Mouse (Mus musculus): ENCODE results near the gene Gm12569.

Gene Gm12569

DNA sequence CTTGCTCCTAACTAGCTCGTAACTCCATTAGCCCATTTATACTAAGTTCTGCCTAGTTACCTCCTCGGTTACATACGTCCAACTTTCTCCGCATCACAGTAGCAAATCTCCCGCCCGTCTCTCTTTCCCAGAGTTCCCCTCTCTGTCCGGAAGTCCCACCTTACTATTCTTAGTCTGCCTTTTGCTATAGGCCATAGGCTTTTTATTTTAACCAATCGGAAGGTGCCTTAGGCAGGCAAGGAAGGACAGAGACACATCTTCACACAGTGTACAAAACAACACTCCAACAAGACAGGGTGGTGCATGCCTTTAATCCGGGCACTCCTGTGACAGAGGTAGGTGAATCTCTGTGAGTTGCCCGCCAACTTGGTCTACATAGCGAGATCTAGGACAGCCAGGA lies at the start of gene Gm12569:
Gene Gm12569, plus strand, starts transcription at position 166 of the 400 bp plus-strand sequence.
- DNase-seq (ENCODE audit: low read depth), result no peak

DNA sequence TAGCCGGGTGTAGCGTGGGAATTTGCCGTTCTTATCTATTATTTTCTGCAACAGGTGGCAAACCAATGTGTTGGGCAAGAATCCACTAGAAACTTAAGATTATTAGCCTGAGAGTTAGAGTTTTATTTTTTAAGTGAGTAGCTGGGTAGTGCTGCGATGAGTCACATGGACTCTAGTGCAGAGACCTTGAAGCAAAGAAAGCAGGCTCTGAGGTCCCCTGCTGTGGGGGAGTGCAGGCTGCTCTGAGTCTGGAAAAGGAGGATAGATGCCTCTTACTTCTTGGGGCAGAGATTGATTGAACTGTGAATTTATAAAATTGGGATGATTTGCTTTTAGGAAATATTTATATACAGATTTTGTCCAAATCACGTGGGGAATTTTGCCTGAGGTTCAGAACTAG lies 17.5 kb upstream of the Gm12569 start:
- no peak for DNase-seq (ENCODE audit: low read depth)

DNA sequence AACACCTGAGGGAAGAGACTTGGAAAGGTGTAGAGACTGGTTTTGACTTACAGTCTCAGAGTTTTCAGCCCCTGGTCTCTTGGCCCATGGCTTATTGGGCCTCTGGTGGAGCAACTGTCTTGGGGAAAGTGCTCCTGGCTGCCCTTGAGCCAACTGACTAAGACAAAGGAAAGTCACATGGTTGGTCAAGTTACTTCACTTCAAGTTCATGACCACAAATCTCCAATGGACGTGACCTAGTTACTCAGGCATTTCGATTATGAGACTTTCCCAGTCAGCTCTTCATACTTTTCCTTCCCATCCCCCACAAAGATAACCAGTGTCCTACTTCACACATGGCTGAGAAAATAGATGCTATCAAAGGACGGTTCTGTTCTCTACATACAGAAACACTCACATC lies 12.5 kb upstream of the Gm12569 start:
- no peak for DNase-seq (ENCODE audit: low read depth)

DNA sequence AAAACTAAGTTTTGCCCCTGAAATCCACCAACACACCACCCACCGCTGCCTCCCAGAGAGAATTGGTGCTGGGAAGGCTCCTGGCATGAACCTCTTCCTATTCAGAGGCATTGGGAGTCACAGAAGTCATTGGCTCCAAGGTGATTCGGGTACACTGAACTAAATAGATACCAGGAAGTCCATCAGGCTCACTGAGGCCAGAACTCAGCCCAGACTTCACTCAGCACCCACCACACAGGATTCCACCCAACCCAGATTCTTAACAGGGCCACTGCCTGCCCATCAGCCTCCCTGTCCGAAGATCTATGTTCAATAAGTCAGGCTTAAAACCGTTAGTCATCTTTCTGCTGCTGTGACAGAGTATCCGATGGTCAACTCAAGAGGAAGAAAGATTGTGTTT lies 8.8 kb upstream of the Gm12569 start:
- DNase-seq (ENCODE audit: low read depth), result no peak

DNA sequence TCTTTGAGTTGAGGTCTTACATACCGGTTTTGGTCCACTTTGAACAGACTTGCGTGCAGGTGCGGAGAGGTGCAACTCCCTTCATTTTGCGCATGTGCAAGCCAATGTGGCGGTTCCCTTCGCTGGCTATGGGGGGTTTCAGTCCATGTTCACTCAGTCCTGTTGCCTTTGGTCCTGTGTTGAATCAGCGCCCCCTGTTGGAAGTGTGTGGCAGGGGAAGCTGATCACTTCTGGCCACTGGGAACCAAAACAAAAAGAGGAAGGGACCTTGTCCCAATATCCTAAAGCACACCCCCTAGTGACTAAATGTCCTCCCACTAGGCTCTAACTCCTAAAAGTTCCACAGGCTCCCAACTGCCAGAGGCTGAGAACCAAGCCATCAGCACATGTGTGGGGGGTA lies 6.3 kb upstream of the Gm12569 start:
- DNase-seq (ENCODE audit: low read depth), result no peak

DNA sequence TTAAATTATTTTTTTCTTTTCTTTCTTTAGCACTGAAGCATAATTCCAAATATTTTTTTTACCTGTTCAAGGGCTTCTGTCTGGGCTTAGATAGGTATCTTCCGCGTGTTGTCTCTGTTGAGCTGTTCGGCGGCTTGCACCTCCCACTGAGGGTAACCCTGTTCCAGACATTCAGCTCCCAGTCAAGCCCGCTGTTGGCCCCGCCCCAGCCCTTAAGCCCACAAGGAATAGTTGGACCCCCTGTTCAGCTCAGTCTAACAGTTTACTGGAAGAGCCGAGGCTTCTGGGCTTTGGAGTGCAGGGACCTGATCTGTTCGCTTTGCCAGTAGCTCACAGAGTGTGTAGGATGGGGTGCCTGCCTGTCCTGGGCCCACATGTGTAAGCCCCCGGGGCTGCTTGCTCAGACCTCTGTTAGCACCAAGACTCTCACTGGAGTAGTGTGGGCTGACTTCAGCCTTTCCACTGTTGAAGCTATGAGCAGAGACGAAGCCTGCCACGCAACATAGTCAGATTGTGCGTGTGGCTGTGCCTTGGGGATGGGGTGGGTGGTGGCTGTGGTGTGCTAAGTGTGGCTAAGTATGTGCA lies 785 bp upstream of the Gm12569 start:
- DNase-seq (ENCODE audit: low read depth), result no peak

DNA sequence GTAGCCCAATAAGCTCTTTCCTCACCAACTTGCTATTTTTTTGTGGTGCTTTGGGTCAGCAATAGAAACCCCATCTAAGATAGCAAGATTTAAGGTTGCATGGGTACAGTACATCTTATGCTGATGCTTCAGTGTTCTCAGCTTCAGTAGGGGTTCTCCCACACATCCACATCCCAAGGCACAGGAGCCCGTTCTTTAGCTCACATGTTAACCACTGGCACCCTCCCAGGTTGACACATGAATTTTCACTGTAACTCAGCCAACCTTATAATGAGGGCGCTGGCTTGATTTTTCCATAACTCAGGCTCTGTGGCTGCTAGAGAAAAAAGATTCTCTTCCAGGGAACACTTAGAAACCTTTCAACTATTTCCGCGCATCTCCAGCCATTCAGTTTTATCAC lies 6.8 kb downstream of the Gm12569 start:
- DNase-seq (ENCODE audit: low read depth), result no peak

DNA sequence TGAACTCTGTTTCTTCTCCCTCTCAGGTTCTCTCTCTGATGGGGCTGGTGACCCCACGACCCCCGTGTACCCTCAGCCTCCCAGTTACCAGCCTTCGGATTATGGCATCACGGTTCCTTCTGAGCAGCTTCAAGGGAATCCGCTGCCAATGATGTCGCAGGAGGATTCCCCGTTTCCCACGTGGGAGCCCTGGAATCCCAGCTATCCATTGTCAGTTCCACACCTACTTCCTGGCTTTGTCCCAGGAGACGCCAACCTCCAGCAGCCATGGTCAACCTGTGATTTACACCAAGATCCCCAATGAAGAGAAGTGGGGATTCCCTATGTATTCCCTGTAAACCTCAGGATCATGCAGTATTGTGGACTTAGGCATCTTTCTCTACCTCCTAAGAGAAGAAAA lies 14.4 kb downstream of the Gm12569 start:
- no peak for DNase-seq (ENCODE audit: low read depth)

DNA sequence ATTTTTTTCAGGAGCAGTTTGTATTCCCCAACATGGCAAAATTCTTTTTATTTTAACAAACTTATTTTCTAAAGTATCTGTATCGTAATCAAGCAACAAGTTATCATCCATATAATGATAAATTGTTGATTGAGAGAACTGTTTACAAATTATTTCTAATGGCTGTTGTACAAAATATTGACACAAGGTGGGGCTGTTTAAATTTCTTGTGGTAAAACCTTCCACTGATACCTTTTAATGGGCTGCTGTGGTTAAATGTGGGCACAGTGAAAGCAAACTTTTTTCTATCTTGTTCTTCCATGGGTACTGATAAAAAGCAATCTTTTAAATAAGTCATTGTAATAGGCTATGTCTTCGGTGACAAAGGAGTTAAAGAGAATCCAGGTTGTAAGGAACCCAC lies 22.6 kb downstream of the Gm12569 start:
- DNase-seq (ENCODE audit: low read depth), result peak; percentile 24

DNA sequence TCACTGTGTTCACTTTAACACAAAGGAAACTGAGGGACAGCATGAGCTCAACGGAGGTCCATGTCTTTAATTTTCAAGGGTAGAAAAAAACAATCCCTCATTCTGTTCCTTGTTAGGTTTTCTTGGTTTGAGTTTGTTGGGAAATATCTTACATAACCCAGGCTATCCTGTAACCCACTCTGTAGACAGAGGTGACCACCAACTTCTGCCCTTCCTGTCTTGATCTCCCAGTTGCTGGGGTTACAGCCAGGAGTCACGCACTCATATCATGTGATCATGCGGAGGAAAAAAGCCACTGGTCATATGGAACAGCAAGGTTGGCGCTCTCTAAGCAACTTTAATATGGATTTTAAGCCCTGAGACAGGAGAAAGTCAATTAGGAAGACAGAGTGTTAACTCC lies 36.7 kb downstream of the Gm12569 start:
- DNase-seq (ENCODE audit: low read depth), result no peak

DNA sequence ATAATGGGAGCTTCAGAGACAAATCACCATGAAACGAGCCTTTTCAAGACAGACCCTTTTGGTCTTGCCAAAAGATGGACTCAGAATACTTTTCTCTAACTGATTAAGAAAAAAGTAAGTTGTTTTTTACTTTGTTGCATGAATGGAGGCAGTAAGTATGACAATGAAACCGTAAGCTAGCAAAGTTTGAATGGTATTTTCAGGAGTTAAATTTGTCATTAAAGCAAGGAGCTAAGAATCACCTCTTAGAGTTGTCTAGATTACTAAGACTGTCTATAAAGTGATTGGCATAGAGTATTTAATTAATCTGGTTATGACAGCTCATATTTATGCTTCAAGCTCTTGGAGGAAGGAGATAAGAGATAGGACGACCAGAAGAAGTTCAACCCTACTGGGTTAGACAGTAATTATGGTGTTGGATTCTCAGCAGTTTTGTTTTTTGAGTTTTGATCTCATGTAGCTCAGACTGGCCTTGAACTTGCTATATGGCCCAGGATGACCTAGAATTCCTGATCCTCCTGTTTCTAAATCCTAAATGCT lies 41.5 kb downstream of the Gm12569 start, which contains the start of gene Clk4:
Gene Clk4, plus strand, starts transcription at position 51 of the 540 bp plus-strand sequence.
- DNase-seq (ENCODE audit: low read depth), result no peak

DNA sequence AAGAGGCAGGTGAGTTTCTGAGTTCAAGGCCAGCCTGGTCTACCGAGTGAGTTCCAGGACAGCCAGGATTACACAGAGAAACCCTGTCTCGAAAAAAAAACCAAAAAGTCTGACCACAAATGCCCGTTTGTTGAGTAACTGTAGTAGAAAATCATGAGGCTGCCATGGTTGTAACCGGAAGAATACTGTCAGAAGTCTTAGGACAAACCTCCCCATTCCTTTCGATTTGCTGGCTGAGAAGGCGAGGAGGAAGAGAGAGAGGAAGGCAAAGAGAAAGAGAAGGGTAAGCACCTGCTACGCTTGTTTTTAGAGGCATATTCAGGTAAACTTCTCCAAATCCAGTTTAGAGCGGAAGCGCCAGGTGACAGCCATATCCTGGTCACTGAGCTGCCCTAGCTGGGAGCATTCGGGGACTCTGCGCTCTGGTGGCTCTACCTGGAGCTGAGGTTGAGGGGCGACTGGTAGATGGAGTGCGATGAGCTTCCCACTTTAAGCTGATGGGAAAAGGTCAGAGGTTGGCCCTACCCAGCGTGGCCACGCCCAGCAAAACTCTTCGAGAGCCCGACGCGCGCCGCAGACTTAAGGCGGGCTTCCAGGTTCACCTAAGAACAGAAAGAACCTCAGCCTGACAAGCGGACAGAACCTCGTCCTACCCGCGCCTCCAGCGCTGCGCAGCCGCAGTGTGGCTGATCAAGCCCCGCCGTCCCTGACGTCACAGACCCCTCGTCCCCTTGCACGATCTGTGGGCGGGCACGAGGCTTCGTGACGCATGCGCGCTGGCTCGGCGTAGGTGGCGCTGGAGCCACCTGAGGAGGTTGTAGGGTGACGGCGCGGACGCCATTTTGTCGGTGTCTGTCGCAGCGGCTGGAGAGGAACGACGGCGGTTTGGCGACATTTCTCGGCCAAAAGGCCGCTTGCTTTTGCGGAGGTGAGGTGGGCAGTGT lies 42.3 kb downstream of the Gm12569 start, which contains the start of gene BC049762:
Gene BC049762, minus strand, starts transcription at position 705 of the 944 bp plus-strand sequence.
- DNase-seq (ENCODE audit: low read depth), result peak; percentile 100

DNA sequence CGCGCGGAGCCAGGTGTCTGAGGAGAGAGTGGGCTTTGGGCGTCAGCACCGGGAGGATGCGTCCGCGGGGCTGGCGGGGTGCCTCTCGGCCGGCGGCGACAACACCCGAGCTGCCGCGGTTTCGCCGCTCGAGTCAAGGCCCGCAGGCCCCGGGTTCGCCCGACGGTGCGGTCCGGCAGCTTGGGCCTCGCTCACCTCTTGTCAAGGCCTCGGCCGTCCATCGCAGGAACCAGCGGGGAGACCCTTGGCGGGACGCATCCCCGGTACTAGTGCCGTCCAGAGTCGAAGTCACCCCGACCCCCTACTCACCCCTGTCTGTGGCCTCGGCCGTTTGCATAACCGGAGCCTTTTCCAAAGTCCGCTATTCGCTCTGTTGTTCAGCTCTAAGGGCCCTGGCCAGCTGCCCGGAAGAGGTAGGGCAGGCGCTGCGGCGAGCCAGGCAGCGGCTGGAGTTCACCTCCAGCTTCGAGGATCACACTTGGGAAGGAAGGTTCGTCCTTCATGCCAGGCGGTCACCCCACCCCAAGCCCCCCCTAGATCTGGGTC lies 43.1 kb downstream of the Gm12569 start:
- no peak for DNase-seq (ENCODE audit: low read depth)

DNA sequence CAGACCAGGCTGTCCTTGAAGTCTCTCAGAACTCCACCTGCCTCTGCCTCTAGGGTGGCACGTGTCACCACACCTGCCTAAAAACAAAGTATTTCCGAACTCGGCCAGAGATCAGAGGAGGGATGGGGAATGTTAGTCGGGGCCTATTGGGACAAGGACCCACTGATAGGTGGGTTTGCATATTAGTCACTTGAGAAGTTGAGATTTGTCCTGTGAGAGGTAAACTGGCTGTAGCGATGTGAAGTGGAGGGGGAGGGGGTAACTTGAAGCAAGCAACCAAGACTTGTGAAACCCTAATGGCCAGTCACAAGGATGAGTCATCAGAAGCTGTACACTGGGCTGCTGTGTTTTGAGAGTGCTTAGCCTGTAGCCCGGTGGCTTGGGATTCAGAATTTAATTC lies 44.1 kb downstream of the Gm12569 start:
- DNase-seq (ENCODE audit: low read depth), result peak; percentile 61

DNA sequence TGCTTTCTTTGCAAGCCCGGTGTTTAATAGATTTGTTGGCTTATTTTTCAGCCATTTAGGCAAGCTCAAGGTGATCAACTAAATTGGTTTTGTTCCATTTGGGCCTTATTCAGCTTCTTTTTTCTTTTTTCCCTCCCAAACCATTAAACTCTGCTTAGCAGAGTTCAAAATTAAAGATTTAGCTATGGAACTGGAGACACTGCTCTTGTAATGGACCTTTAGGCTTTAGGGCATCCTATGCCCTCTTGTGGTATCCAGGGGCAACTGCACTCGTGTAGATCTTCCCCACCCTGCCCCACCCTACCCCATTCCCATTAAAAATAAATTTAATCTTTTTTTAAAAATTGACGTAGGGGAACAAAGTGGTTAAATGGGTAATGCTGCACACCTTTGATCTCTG lies 45.1 kb downstream of the Gm12569 start:
- DNase-seq (ENCODE audit: low read depth), result peak; percentile 36

DNA sequence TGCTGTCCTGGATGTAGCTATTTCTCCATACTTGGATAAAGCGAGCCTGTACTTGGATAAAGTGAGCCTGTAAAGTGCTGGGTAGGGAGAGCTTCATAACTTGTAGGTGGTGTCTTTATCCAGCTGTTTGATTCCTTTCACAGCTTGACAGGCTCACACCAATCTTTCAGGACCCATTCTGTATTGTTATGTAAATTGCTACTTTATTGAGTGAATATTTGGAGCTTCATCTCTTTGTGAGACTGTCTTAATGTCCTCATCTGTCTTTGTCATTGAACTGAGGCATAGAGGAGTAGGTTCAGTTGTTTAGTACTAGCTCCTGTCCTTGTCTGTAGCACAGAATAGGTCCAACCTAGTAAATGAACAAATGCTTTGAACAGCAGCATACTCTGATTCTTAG lies 54.1 kb downstream of the Gm12569 start:
- DNase-seq (ENCODE audit: low read depth), result no peak
